Mouse (Mus musculus) hematopoietic stem cell, adult 5-6 weeks (primary cell): ENCODE results near the gene Prpsap1. TPM values are rescaled to one million over a fixed set of nuclear protein-coding genes. Genes with fewer than 3 reads are reported as not detected.
"Not testable (repeated sequence)": the region's sequence is repeated elsewhere in the genome, so short reads cannot be mapped to it uniquely, and the experiment has no call there.

Experiments used
- ATAC-seq, 2 experiments: fragments of 125-278 bp in 1 of 2; replicated peaks in 1 of 2; 2 replicates each; pipeline ENCODE4 v1.8.0; 2016 to 2017; ENCODE audit warnings: inconsistent platforms in 2 of 2, mild to moderate bottlenecking in 2 of 2, moderate number of reproducible peaks in 2 of 2, low read depth in 1 of 2, moderate TSS enrichment in 1 of 2; ENCODE audit not compliant: low FRiP score in 2 of 2, poor library complexity in 2 of 2, severe bottlenecking in 2 of 2, insufficient read depth in 1 of 2, low TSS enrichment in 1 of 2
- total RNA-seq: library from RNA; stranded (forward); fragments of 172-1452, 232-1000 nt; gene quantifications from 2 replicates; pipeline ENCODE4 v1.2.3, GENCODE M21; 2017

The Prpsap1 gene
- total RNA-seq, 1 experiment from 2014 or later: 29.8 TPM

DNA sequence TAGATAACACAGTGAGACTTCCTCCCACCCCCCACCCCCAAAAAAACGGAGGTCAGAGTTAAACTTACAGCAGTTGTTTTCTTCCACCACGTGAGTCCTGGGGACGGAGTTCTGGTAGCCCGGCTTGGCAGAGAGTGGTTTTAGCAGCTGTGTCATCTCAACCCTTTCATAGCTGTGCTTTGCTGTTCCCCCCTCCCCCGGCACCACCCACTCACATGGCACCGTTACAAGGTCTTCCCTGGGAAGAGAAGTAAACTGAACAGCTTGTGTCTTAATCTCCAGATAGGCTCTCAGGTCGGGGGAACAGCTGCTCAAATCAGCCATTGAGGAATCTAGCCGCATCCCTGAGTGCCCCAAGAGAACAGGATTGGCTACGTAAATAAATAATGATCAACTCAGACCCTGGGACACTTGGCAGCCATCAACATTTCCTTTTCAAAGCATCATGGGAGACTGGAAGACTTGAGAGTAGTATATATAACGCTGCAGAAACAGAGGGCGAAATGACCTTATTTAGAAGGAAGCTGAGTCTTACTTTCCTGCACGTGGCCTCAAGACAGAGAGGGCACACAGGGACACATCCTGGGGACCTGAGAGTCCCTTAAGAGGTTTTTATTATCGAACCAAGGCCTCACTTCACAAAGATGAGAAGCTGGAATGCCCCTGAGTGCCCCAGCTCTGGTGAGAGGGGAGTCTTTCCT lies 622 bp upstream of the Prpsap1 start:
- no peak for ATAC-seq

DNA sequence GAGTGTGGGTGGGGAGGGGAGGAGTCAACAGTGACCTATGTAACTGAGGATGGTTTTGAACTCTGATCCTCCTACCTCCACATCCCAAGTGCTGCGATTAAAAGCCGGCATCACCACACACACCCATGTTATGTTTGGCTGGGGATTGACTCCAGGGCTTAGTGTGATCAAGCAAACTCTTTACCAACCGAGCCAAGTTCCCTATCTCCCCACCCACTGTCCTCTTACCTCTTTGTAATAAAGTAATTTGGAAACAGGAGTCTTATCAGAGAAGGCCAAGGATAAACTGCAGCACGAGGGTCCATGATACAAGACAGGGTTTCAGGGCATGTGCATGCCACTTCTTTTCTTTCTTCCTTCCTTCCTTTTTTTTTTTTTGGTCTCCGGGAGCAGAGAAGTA lies 811 bp downstream of the Prpsap1 start:
- no peak for ATAC-seq

DNA sequence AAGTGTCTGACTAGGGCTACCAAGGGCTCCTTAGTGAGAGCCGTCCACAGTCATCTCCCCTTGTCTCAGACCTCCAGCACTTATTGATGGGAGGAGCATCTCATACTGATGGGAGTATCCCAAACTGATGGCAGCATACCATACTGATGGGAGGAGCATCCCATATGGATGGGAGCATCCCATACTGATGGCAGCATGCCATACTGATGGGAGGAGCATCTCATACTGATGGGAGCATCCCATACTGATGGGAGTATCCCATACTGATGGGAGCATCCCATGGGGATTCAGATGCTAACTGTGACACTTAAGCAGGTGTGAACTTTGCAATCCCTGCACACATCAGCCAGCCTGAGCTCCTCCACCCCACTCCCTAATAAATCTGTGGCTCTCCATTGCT lies 1.5 kb downstream of the Prpsap1 start:
- ATAC-seq: not testable (repeated sequence)

DNA sequence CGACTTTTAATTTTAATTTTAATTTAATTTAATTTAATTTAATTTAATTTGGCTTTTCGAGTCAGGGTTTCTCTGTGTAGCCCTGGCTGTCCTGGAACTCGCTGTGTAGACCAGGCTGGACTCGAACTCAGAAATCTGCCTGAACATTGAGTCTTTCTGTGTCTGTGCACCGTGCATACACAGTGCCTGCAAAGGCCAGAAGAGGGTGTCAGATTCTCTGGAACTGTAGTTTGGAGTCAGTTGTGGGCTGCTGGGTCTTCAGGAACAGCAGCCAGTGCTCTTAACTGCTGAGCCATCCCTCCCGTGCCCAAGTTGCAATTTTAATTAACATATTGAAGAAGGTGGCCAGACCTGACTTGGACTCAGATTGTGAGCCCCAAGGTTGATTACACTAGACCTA lies 2.7 kb downstream of the Prpsap1 start:
- ATAC-seq: no peak

DNA sequence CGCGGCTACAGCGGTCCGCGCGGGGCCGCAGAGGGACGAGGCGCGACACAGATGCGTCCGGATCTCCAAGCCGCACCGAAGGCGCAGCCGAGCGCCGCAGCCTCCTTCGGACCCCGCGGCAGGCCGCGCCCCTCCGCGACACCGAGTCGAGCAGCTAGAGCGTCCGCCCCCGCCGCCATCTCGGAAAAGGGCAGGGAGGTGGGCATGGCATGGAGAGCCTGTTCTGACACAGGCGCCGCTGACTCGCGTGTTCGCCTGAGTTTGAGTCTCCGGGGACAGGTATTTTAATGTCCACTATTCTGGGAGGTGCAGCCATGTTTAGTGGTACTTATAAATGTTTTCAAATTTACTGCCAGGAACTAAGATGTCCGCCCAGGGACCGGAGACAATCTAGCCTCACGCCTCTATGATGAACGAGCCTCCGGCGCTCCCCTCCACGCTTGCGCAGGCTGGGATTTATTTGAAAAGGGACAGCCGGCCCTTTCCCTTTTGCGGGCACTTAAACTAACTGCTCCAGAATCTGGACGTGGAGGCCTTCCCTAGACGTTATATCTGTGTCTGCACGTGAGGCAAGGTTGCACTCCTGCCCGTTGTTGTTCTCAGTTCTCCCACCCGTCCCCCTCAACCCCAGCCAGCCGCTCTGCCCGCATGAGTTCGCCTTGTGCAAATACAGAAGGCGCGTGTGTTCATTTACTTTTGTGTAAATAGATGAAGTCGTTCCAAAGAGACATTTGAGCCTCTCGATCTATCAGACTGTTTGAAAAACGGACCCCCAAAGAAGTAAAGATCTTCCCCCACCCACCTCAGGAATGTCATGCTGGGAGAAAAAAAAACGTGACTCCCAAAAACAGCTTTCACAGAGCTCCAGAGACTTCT lies 3.5 kb downstream of the Prpsap1 start:
- ATAC-seq: peak; percentile 77 to 83

DNA sequence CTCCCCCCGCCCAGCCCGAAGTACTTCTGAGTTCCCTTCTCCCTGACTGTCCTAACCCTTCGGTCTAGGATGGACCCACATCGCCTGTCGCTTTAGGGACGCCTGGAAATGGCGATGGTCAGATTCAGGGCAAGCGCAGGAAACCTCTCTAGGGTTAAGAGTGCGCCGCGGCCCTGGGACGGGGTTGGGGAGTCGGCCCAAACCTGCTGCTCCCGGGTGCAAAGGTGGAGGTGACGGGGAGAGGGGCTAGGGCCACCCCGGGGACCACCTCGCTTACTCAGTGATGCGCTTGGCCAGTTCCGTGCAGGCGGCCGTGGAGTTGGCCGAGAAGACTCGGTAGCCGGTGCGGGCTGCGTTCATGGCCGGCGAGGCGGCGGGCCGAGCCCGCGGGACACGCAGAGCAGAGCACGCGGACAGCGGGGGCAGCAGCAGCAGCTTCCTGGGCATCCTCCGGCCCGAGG lies 4.2 kb downstream of the Prpsap1 start:
- ATAC-seq: no peak

DNA sequence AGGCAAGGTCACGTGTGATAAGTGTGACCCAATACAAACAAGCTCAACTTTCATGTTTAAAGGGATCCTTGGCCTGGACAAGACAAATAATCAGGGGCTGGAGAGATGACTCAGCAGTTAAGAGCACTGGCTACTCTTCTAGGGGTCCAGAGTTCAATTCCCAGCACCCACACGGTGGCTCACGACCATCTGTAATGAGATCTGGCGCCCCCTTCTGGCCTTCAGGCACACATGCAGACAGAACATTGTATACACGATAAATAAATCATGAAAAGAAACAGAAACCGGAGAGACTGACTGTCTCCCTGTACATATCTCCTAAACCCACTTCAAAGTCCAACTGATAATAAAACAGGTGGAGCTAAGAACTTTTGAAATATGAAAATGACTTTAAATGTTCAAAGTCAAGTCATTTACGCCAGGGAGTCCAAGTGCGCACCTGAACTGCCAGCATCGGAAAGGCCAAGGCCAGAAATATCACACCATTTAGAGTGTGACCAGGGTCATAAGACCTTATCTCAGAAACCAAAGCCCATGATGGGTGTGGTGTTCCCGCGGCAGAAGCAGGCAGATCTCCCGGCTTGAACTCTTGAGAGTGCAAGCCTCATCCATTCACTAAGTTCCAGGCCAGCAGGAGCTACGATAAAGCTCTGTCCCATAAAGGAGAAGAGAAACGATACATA lies 5.2 kb downstream of the Prpsap1 start:
- ATAC-seq: no peak

DNA sequence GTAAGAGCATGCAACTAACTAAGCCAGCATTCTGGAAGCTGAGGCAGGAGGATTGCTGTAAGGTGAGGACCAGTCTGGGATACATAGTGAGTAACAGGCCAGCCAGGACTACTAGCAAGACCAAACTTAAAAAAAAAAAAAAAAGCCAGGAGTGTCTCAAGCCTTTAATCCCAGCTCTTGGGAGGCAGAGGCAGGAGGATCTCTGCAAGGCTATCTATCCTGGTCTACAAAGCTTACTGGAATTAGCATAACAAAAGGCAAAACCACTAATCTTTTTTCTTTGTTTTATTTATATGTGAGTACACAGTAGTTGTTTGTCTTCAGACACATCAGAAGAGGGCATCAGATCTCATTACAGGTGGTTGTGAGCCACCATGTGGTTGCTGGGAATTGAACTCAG lies 5.8 kb downstream of the Prpsap1 start:
- ATAC-seq: no peak

DNA sequence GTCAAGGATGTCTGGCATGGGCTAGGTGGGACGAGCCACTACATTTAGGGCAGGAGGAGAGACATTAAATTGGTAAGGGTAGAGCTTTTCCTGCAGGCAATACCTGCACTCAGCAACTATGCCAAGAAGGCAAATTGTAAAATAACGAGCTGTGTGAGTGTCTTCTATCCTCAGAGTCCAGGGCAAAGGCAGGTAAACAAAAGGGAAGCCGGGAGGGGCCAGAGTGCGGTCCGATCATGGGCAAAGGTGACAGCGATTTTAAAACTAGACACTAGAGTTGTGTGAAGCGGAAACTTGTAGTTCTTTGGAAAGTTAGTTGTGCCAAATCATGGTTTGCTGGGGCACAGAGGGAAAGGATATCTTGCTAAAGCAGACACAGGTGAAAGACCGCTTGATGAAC lies 9.7 kb downstream of the Prpsap1 start:
- no peak for ATAC-seq

DNA sequence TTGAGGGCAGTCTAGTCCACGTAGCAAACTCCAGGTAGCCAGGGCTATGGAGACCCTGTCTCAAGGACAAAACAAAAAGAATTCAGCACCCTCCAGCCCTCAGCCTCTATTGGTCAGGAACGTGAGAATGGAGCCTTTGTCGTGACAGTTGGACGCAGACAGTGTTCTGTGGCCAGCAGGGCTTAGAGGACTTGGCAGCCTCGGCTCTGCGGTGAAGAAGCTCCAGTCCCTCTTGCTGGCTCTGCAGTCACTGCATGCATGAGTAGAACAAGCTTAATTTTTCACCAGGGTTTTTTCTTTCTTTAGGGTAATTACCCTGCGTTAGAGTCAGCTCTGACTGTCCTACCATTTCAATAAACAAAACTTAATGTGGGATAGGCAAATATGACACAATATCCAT lies 12.2 kb downstream of the Prpsap1 start:
- no peak for ATAC-seq

DNA sequence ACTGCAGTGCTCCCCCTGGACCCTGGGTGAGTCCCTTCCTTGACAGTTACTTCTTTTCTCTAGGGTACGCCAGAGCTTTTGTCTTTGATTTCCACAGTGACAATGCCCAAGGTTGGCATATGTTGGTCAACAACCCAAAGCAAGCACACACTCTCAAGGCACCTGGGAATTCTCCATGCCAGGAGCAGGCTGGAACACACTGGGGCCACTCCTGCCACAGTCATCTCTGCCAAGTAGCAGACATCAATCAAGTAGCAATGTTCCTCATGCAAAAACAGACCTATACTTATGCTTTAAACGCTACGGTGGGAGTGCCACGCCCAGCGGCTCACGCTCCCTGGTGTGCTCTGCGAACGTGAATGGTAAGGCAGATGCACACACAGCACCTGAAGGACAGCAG lies 13.0 kb downstream of the Prpsap1 start:
- ATAC-seq: no peak

DNA sequence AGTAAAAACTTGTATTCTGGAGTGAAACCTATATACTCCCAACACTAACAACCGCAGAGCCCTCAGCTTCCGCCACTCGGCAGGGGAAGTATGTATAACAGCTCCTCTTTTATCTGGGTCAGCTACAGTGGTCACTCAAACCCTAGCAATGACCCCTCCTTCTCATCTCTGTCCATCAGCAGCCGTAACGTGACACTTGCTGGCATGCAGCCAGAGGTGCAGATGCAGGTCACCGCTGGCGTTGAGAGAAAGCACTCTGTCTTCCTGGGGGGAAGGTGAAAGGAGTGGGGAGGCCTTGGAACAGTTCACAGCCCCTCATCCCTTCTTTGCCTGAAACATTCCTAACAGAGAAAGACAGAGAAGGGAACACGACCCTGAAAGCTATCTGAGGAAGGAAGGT lies 14.2 kb downstream of the Prpsap1 start:
- no peak for ATAC-seq

DNA sequence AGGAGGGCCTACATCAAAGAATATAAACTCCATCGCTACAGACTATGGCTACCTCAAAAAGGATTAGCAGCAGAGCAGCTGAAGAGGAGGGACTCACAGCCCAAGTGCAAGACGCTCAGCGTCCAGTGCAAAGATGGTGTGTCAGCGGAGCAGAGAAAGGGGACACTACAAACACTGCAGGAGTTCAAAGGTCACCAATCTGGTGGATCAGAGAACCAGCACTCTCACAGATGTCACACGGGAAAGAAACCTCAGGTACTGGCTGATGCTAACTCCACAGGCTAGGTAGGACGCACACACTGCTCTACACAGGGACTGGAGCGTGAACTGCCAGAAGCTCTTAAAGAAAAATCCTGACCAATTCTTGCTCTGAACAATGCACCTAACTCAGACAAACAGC lies 15.0 kb downstream of the Prpsap1 start:
- no peak for ATAC-seq

DNA sequence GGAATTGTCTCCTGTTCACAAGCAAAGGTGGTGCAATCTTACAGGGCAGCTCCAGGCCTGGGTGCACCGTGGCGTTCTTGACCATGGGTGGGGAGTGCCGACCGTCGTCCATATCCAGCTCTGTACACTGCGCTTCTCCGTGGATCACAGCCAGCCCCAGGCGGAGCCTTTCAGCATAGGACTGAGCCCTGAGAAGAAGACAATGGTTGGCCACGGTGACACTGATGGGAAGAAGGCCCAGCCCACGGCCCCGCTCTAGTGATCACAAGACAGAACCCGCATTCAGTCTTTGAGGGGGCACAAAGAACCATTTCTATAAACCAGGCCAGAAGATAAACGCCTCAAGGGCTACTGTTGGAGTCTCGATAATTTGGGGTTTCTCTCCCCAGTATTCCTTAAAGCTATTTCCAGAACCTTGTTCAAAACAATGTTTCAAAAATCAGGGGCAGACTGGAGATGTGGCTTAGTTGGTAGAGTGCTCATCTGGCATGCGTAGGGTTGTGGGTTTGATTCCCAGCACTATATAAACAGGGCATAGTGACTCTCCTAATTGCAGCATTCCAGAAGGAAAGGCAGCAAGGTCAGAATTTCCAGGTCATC lies 16.7 kb downstream of the Prpsap1 start:
- ATAC-seq: no peak

DNA sequence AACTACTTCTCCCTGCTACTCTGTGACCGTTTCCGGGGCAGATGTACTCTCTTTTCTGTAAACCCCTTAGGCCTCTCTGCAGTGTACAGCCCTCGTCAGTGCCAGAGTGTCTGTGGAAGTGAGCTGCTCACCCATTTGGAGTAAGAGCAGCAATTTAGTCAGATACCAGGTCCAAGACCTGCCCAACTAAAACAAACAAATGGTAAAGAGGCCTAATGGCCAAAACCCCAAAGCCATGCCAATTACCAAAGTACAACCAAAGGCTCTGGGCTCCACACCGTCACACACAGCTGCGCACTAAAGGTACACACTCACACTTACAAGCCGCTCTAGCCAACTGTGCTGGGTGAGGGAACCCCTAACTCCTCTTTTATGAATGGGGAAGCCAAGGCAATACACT lies 17.3 kb downstream of the Prpsap1 start:
- no peak for ATAC-seq

DNA sequence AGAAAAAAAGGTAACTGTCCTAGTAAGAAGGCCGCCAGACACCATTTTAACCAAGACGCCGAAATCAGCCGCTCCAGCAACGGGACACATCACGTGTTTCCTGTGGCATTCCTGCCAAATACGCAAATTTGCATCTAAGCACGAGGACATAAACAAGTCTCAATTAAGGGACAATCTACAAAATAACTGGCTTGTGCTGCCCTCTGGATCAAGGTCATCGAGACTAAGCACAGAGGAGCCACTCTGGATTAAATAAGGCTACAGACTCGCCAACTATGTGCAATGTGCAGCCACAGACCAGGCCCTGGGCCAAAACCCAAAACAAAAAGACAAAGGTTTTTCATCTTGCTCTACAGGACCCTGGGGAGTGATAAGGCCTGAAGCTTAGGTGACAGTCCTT lies 18.0 kb downstream of the Prpsap1 start:
- no peak for ATAC-seq

DNA sequence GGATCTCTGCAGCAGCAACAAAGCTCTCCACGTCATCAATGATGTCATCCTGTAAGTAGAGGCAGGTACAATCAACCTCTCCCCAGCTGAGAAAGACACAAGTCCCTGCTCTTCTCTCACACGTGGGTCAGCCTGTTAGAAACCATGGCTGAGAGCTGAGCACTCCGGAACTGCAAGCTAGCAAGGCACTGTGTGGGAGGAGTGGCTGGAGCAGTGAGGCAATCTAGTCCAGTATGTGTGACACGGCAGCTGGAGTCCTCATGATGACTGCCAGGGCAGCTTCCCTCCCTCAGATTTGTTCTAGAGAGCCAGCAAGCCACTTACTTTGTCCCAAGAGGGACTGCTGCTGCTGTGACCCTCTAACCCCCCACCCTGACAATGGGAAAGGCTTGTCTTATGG lies 21.7 kb downstream of the Prpsap1 start:
- no peak for ATAC-seq

DNA sequence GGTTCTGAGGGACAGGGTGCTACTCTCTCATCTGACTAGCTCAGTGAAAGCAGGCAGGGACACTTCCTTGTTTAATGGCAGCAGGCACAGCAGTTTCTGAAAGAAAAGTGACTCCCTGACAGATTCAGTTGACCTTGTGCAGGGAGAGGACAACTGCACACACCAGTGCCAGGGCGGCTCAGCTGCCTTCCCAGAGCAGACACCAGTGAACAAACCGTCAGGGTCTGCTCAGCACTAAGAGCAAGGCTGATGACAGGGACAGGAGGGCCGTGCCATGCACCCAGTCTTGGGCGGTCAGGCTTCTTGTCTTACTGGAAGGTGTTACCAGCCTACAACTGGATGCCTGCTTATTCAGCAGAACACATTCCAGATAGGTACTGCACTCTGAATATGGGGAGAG lies 23.1 kb downstream of the Prpsap1 start:
- ATAC-seq: no peak
